Mouse (Mus musculus) gastrocnemius, postnatal 14 days (tissue): ENCODE measurements around the gene Mllt3. TPM values are rescaled to one million over a fixed set of nuclear protein-coding genes. Genes with fewer than 3 reads are reported as not detected.
A peak's percentile ranks its signal among the peaks of the same experiment; 100 is the strongest.

ENCODE experiments used
- DNase-seq: peaks from one replicate; pipeline ENCODE4 v3.0.0; 2021; ENCODE audit warnings: mixed read lengths
- intact Hi-C: fragments of 180-260 bp; cut with DNase I; formaldehyde crosslinking; loops from one replicate; pipeline ENCODE4 v1.15.1; 2025; ENCODE audit warnings: low total_unique reads
- total RNA-seq, 2 experiments: library from RNA; stranded (reverse); gene quantifications; 2 replicates each; pipeline ENCODE4 v1.2.3; 2021

Mllt3 gene
- total RNA-seq, 2 experiments from 2014 or later = 33.5 TPM

- no peak for DNase-seq
- intact Hi-C loops = no loop called here
Observed at GRCm38 (mm10) chr4:87803313-87803712, 229.9 kb downstream of the Mllt3 start.

GRCm38 (mm10) chr4:87802140-87802539 is 231.0 kb downstream of the Mllt3 start:
- intact Hi-C loops = no loop called here
- no peak for DNase-seq

- no peak for DNase-seq
- intact Hi-C loops = no loop called here
Observed at GRCm38 (mm10) chr4:87801332-87801731, 231.8 kb downstream of the Mllt3 start.

- DNase-seq = no peak
- intact Hi-C loops = no loop called here
Observed at GRCm38 (mm10) chr4:87800276-87800675, 232.9 kb downstream of the Mllt3 start.

- intact Hi-C loops = no loop called here
- no peak for DNase-seq
Observed at GRCm38 (mm10) chr4:87799418-87799817, 233.7 kb downstream of the Mllt3 start.

GRCm38 (mm10) chr4:87795261-87795660 is 237.9 kb downstream of the Mllt3 start:
- intact Hi-C loops = no loop called here
- no peak for DNase-seq

GRCm38 (mm10) chr4:87794216-87794615 is 238.9 kb downstream of the Mllt3 start:
- no peak for DNase-seq
- intact Hi-C loops = no loop called here

- intact Hi-C loops = no loop called here
- DNase-seq = no peak
Observed at GRCm38 (mm10) chr4:87792511-87792910, 240.7 kb downstream of the Mllt3 start.

GRCm38 (mm10) chr4:87789446-87789845 is 243.7 kb downstream of the Mllt3 start:
- intact Hi-C loops = loop anchor here (10.0 kb wide), 4 partner anchors 245 to 555 kb away; partner anchors contain the start of gene Mllt3
- no peak for DNase-seq

- intact Hi-C loops = loop anchor here (10.0 kb wide), 4 partner anchors 246 to 556 kb away; partner anchors contain the start of gene Mllt3
- DNase-seq = peak; percentile 22
Observed at GRCm38 (mm10) chr4:87788691-87789090, 244.5 kb downstream of the Mllt3 start.

GRCm38 (mm10) chr4:87785132-87786074 is 247.8 kb downstream of the Mllt3 start:
- peak; percentile 47 for DNase-seq
- intact Hi-C loops = loop anchor here (10.0 kb wide), 4 partner anchors 249 to 559 kb away; partner anchors contain the start of gene Mllt3

GRCm38 (mm10) chr4:87783809-87784208 is 249.4 kb downstream of the Mllt3 start:
- DNase-seq = no peak
- intact Hi-C loops = loop anchor here (10.0 kb wide), 4 partner anchors 251 to 561 kb away; partner anchors contain the start of gene Mllt3

- intact Hi-C loops = loop anchor here (10.0 kb wide), 4 partner anchors 253 to 563 kb away; partner anchors contain the start of gene Mllt3
Observed at GRCm38 (mm10) chr4:87781971-87782370, 251.2 kb downstream of the Mllt3 start.

GRCm38 (mm10) chr4:87775721-87776120 is 257.4 kb downstream of the Mllt3 start:
- intact Hi-C loops = loop anchor here (5.0 kb wide), 1 partner anchor 722 kb away; no protein-coding TSS in a partner anchor

More at GRCm38 (mm10) chr4:87781971-87782370, 251.2 kb downstream of the Mllt3 start:
- no peak for DNase-seq

GRCm38 (mm10) chr4:87774515-87774914 is 258.6 kb downstream of the Mllt3 start:
- intact Hi-C loops = no loop called here
- DNase-seq = no peak

More at GRCm38 (mm10) chr4:87775721-87776120, 257.4 kb downstream of the Mllt3 start:
- no peak for DNase-seq

GRCm38 (mm10) chr4:87767711-87768561 is 265.2 kb downstream of the Mllt3 start:
- intact Hi-C loops = no loop called here
- DNase-seq = no peak

GRCm38 (mm10) chr4:87765729-87766128 is 267.4 kb downstream of the Mllt3 start:
- DNase-seq = no peak

GRCm38 (mm10) chr4:87761075-87761474 is 272.1 kb downstream of the Mllt3 start:
- DNase-seq = no peak
- intact Hi-C loops = no loop called here

More at GRCm38 (mm10) chr4:87765729-87766128, 267.4 kb downstream of the Mllt3 start:
- intact Hi-C loops = no loop called here

- no peak for DNase-seq
- intact Hi-C loops = no loop called here
Observed at GRCm38 (mm10) chr4:87760297-87760696, 272.9 kb downstream of the Mllt3 start.

GRCm38 (mm10) chr4:87759625-87760024 is 273.5 kb downstream of the Mllt3 start:
- intact Hi-C loops = no loop called here
- no peak for DNase-seq
